Mouse (Mus musculus): ENCODE results near the gene Rab13. TPM values are rescaled to one million over a fixed set of nuclear protein-coding genes. Genes with fewer than 3 reads are reported as not detected.

Gene Rab13
- total RNA-seq (2014; rRNA removed) (3.9 and 5.9 TPM in 2 replicates), polyA plus RNA-seq (2015; fragmentation: Nextera tagmentation; extraction: Ambion mirVana) (17.4 and 18.5 TPM in 2 replicates)

GRCm38 (mm10) chr3:90213377-90213866 is at the start of gene Rab13, which contains the start of gene Rps27:
TSS of gene Rab13 (plus strand) at chr3:90213695.
TSS of gene Rps27 (minus strand) at chr3:90213651.
- peaks cover 13% of the 10 kb centered on the region; the same call in 1 of the 2 replicates for H3K36me3 ChIP-seq (ENCODE audit: insufficient read depth, low read length)
- DNase-seq (ENCODE audit: low spot score) (peak; percentile 98), ATAC-seq (ENCODE audit: low FRiP score) (peak; percentile 92)
- no peaks in the 10 kb centered on the region for H3K9me3 ChIP-seq (ENCODE audit: low read length)
- H3K4me1 ChIP-seq (ENCODE audit: insufficient read depth, low read length): no peaks in the 10 kb centered on the region
- H3K4me3 ChIP-seq (ENCODE audit: low read depth, low read length): peak within 1 kb of the TSS; percentile 49
- H3K9ac ChIP-seq (replicated peaks; ENCODE audit: low read length, poor library complexity, severe bottlenecking): peak within 1 kb of the TSS; percentile 66
- under 1% methylated on average over 42 of the region's 42 CpGs for WGBS
- peak within 1 kb of the TSS; percentile 83 for H3K4me2 ChIP-seq (ENCODE audit: low read depth, low read length, poor library complexity, severe bottlenecking)
- TF ChIP-seq CTCF (IDR thresholded peaks at IDR 0.05): no peak
- H3K27me3 ChIP-seq (ENCODE audit: insufficient read depth, low read length): no peaks in the 10 kb centered on the region
- H3K27ac ChIP-seq (ENCODE audit: low read depth, low read length): peak within 1 kb of the TSS; percentile 76

GRCm38 (mm10) chr3:90179566-90179965 is 33.9 kb upstream of the Rab13 start:
- no peak overlapping the region for H3K9ac ChIP-seq (replicated peaks; ENCODE audit: low read length, poor library complexity, severe bottlenecking)
- H3K4me3 ChIP-seq (ENCODE audit: low read depth, low read length): no peak overlapping the region
- TF ChIP-seq CTCF (IDR thresholded peaks at IDR 0.05): no peak
- ATAC-seq (ENCODE audit: low FRiP score) (no peak), DNase-seq (ENCODE audit: low spot score) (no peak)
- H3K4me1 ChIP-seq (ENCODE audit: insufficient read depth, low read length): no peaks in the 10 kb centered on the region
- H3K9me3 ChIP-seq (ENCODE audit: low read length): no peaks in the 10 kb centered on the region
- no peak overlapping the region for H3K4me2 ChIP-seq (ENCODE audit: low read depth, low read length, poor library complexity, severe bottlenecking)
- WGBS: 82% methylated on average over 3 of the region's 3 CpGs
- H3K27me3 ChIP-seq (ENCODE audit: insufficient read depth, low read length): no peaks in the 10 kb centered on the region
- H3K36me3 ChIP-seq (ENCODE audit: insufficient read depth, low read length): no peaks in the 10 kb centered on the region
- H3K27ac ChIP-seq (ENCODE audit: low read depth, low read length): no peak overlapping the region

GRCm38 (mm10) chr3:90183581-90183980 is 29.9 kb upstream of the Rab13 start:
- Histone ChIP-seq H3K9ac (replicated peaks; ENCODE audit: low read length, poor library complexity, severe bottlenecking) (no peak overlapping the region), H3K4me1 (ENCODE audit: insufficient read depth, low read length) (no peaks in the 10 kb centered on the region), H3K4me3 (ENCODE audit: low read depth, low read length) (no peak overlapping the region), H3K9me3 (ENCODE audit: low read length) (no peaks in the 10 kb centered on the region), H3K27ac (ENCODE audit: low read depth, low read length) (no peak overlapping the region), H3K36me3 (ENCODE audit: insufficient read depth, low read length) (no peaks in the 10 kb centered on the region), H3K27me3 (ENCODE audit: insufficient read depth, low read length) (no peaks in the 10 kb centered on the region), H3K4me2 (ENCODE audit: low read depth, low read length, poor library complexity, severe bottlenecking) (no peak overlapping the region)
- 65% methylated on average over 3 of the region's 3 CpGs for WGBS
- DNase-seq (ENCODE audit: low spot score) (peak; percentile 8), ATAC-seq (ENCODE audit: low FRiP score) (no peak)
- TF ChIP-seq CTCF (IDR thresholded peaks at IDR 0.05): no peak

- 83% methylated on average over 11 of the region's 11 CpGs for WGBS
- Histone ChIP-seq H3K9me3 (ENCODE audit: low read length) (no peaks in the 10 kb centered on the region), H3K4me2 (ENCODE audit: low read depth, low read length, poor library complexity, severe bottlenecking) (no peak overlapping the region), H3K27ac (ENCODE audit: low read depth, low read length) (no peak overlapping the region), H3K9ac (replicated peaks; ENCODE audit: low read length, poor library complexity, severe bottlenecking) (no peak overlapping the region), H3K36me3 (ENCODE audit: insufficient read depth, low read length) (no peaks in the 10 kb centered on the region), H3K4me3 (ENCODE audit: low read depth, low read length) (no peak overlapping the region), H3K27me3 (ENCODE audit: insufficient read depth, low read length) (no peaks in the 10 kb centered on the region), H3K4me1 (ENCODE audit: insufficient read depth, low read length) (no peaks in the 10 kb centered on the region)
- ATAC-seq (ENCODE audit: low FRiP score) (no peak), DNase-seq (ENCODE audit: low spot score) (no peak)
- TF ChIP-seq CTCF (IDR thresholded peaks at IDR 0.05): no peak
These were observed 22.5 kb upstream of the Rab13 start for GRCm38 (mm10) chr3:90190859-90191510.

GRCm38 (mm10) chr3:90194759-90195158 is 18.7 kb upstream of the Rab13 start:
- H3K9me3 ChIP-seq (ENCODE audit: low read length): no peaks in the 10 kb centered on the region
- H3K9ac ChIP-seq (replicated peaks; ENCODE audit: low read length, poor library complexity, severe bottlenecking): no peak overlapping the region
- no peaks in the 10 kb centered on the region for H3K36me3 ChIP-seq (ENCODE audit: insufficient read depth, low read length)
- no peaks in the 10 kb centered on the region for H3K27me3 ChIP-seq (ENCODE audit: insufficient read depth, low read length)
- DNase-seq (ENCODE audit: low spot score): peak; percentile 18
- WGBS: 68% methylated on average over 4 of the region's 4 CpGs
- no peak overlapping the region for H3K4me3 ChIP-seq (ENCODE audit: low read depth, low read length)
- H3K4me2 ChIP-seq (ENCODE audit: low read depth, low read length, poor library complexity, severe bottlenecking): no peak overlapping the region
- ATAC-seq (ENCODE audit: low FRiP score): no peak
- H3K4me1 ChIP-seq (ENCODE audit: insufficient read depth, low read length): no peaks in the 10 kb centered on the region
- no peak overlapping the region for H3K27ac ChIP-seq (ENCODE audit: low read depth, low read length)
- no peak for TF ChIP-seq CTCF (IDR thresholded peaks at IDR 0.05)

GRCm38 (mm10) chr3:90195644-90196043 is 17.9 kb upstream of the Rab13 start:
- DNase-seq (ENCODE audit: low spot score) (no peak), ATAC-seq (ENCODE audit: low FRiP score) (no peak)
- Histone ChIP-seq H3K9ac (replicated peaks; ENCODE audit: low read length, poor library complexity, severe bottlenecking) (no peak overlapping the region), H3K4me2 (ENCODE audit: low read depth, low read length, poor library complexity, severe bottlenecking) (no peak overlapping the region), H3K27ac (ENCODE audit: low read depth, low read length) (no peak overlapping the region), H3K4me3 (ENCODE audit: low read depth, low read length) (no peak overlapping the region), H3K27me3 (ENCODE audit: insufficient read depth, low read length) (no peaks in the 10 kb centered on the region), H3K4me1 (ENCODE audit: insufficient read depth, low read length) (no peaks in the 10 kb centered on the region), H3K36me3 (ENCODE audit: insufficient read depth, low read length) (no peaks in the 10 kb centered on the region), H3K9me3 (ENCODE audit: low read length) (no peaks in the 10 kb centered on the region)
- no peak for TF ChIP-seq CTCF (IDR thresholded peaks at IDR 0.05)
- WGBS: 83% methylated on average over 1 of the region's 1 CpGs
